Mouse (Mus musculus): Measurements from ENCODE around the gene Schip1. TPM values are rescaled to one million over a fixed set of nuclear protein-coding genes. Genes with fewer than 3 reads are reported as not detected.

The Schip1 gene
- polyA plus RNA-seq, 2 experiments = 12.1 to 18.9 TPM

GRCm38 (mm10) chr3:68596938-68597337 lies 532.3 kb downstream of the Schip1 start:
- DNase-seq (ENCODE audit: low spot score) = no peak
- Histone ChIP-seq H3K27ac (replicated peaks; ENCODE audit: low read depth, low read length) (no peak overlapping the region), H3K4me2 (replicated peaks; ENCODE audit: low read depth, low read length, severe bottlenecking) (no peak overlapping the region), H3K27me3 (ENCODE audit: control insufficient read depth, insufficient read depth, low read length) (no peaks in the 10 kb centered on the region), H3K4me1 (ENCODE audit: control insufficient read depth, insufficient read depth, low read length) (peaks cover 12% of the 10 kb centered on the region), H3K4me3 (replicated peaks; ENCODE audit: low read length) (no peak overlapping the region), H3K9me3 (ENCODE audit: control insufficient read depth, low read length) (no peaks in the 10 kb centered on the region), H3K36me3 (ENCODE audit: control insufficient read depth, insufficient read depth, low read length) (no peaks in the 10 kb centered on the region), H3K9ac (ENCODE audit: low read depth, low read length, severe bottlenecking) (no peak overlapping the region)
- ATAC-seq (ENCODE audit: low FRiP score, low read depth) = no peak
- 91% methylated on average over 4 of the region's 4 CpGs for WGBS
- no peak for TF ChIP-seq POLR2A (IDR thresholded peaks at IDR 0.05; ENCODE audit: borderline replicate concordance, extremely low read depth, insufficient read depth, insufficient read length)

- H3K4me1 ChIP-seq (ENCODE audit: control insufficient read depth, insufficient read depth, low read length) = no peaks in the 10 kb centered on the region
- no peak overlapping the region for H3K9ac ChIP-seq (ENCODE audit: low read depth, low read length, severe bottlenecking)
- no peak overlapping the region for H3K4me2 ChIP-seq (replicated peaks; ENCODE audit: low read depth, low read length, severe bottlenecking)
- no peaks in the 10 kb centered on the region for H3K9me3 ChIP-seq (ENCODE audit: control insufficient read depth, low read length)
- H3K27ac ChIP-seq (replicated peaks; ENCODE audit: low read depth, low read length) = no peak overlapping the region
- TF ChIP-seq POLR2A (IDR thresholded peaks at IDR 0.05; ENCODE audit: borderline replicate concordance, extremely low read depth, insufficient read depth, insufficient read length) = no peak
- DNase-seq (ENCODE audit: low spot score) (no peak), ATAC-seq (ENCODE audit: low FRiP score, low read depth) (no peak)
- H3K27me3 ChIP-seq (ENCODE audit: control insufficient read depth, insufficient read depth, low read length) = no peaks in the 10 kb centered on the region
- no peaks in the 10 kb centered on the region for H3K36me3 ChIP-seq (ENCODE audit: control insufficient read depth, insufficient read depth, low read length)
- 90% methylated on average over 9 of the region's 9 CpGs for WGBS
- H3K4me3 ChIP-seq (replicated peaks; ENCODE audit: low read length) = no peak overlapping the region
These were observed 538.3 kb downstream of the Schip1 start for GRCm38 (mm10) chr3:68602891-68603290.

- H3K27me3 ChIP-seq (ENCODE audit: control insufficient read depth, insufficient read depth, low read length) = no peaks in the 10 kb centered on the region
- no peak overlapping the region for H3K4me3 ChIP-seq (replicated peaks; ENCODE audit: low read length)
- H3K36me3 ChIP-seq (ENCODE audit: control insufficient read depth, insufficient read depth, low read length) = no peaks in the 10 kb centered on the region
- no peaks in the 10 kb centered on the region for H3K4me1 ChIP-seq (ENCODE audit: control insufficient read depth, insufficient read depth, low read length)
- H3K9ac ChIP-seq (ENCODE audit: low read depth, low read length, severe bottlenecking) = no peak overlapping the region
- DNase-seq (ENCODE audit: low spot score) = no peak
- no peaks in the 10 kb centered on the region for H3K9me3 ChIP-seq (ENCODE audit: control insufficient read depth, low read length)
- ATAC-seq (ENCODE audit: low FRiP score, low read depth) = no peak
- TF ChIP-seq POLR2A (IDR thresholded peaks at IDR 0.05; ENCODE audit: borderline replicate concordance, extremely low read depth, insufficient read depth, insufficient read length) = no peak
- H3K27ac ChIP-seq (replicated peaks; ENCODE audit: low read depth, low read length) = no peak overlapping the region
- no peak overlapping the region for H3K4me2 ChIP-seq (replicated peaks; ENCODE audit: low read depth, low read length, severe bottlenecking)
- WGBS = 67% methylated on average over 10 of the region's 10 CpGs
These were observed 539.9 kb downstream of the Schip1 start for GRCm38 (mm10) chr3:68604467-68604866.

DNA sequence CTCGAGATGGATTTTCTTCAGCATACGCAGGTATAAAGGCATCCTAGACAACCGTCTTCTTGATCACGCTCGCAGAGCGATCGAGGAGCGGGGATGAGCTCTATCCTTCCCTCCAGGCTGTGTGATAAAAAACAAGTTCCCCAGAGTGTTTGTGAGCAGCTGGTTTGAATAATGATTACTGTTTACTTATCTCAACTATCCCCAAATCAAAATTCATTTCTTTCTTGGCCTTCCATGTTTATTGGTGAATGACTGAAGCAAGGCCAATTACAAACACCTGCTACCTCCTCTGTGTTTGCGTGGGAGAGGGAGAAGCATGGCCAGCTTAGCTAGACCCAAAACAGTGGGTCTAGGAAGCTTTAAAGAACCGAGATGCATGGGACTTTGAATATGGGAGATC lies 540.4 kb downstream of the Schip1 start:
- Histone ChIP-seq H3K9ac (ENCODE audit: low read depth, low read length, severe bottlenecking) (no peak overlapping the region), H3K4me3 (replicated peaks; ENCODE audit: low read length) (no peak overlapping the region), H3K4me2 (replicated peaks; ENCODE audit: low read depth, low read length, severe bottlenecking) (no peak overlapping the region), H3K36me3 (ENCODE audit: control insufficient read depth, insufficient read depth, low read length) (no peaks in the 10 kb centered on the region), H3K4me1 (ENCODE audit: control insufficient read depth, insufficient read depth, low read length) (no peaks in the 10 kb centered on the region), H3K27ac (replicated peaks; ENCODE audit: low read depth, low read length) (no peak overlapping the region), H3K27me3 (ENCODE audit: control insufficient read depth, insufficient read depth, low read length) (no peaks in the 10 kb centered on the region), H3K9me3 (ENCODE audit: control insufficient read depth, low read length) (no peaks in the 10 kb centered on the region)
- WGBS = 72% methylated on average over 10 of the region's 10 CpGs
- ATAC-seq (ENCODE audit: low FRiP score, low read depth) (no peak), DNase-seq (ENCODE audit: low spot score) (no peak)
- TF ChIP-seq POLR2A (IDR thresholded peaks at IDR 0.05; ENCODE audit: borderline replicate concordance, extremely low read depth, insufficient read depth, insufficient read length) = no peak

GRCm38 (mm10) chr3:68605942-68606603 lies 541.5 kb downstream of the Schip1 start:
- no peak overlapping the region for H3K27ac ChIP-seq (replicated peaks; ENCODE audit: low read depth, low read length)
- H3K4me3 ChIP-seq (replicated peaks; ENCODE audit: low read length) = no peak overlapping the region
- H3K9ac ChIP-seq (ENCODE audit: low read depth, low read length, severe bottlenecking) = no peak overlapping the region
- no peak overlapping the region for H3K4me2 ChIP-seq (replicated peaks; ENCODE audit: low read depth, low read length, severe bottlenecking)
- TF ChIP-seq POLR2A (IDR thresholded peaks at IDR 0.05; ENCODE audit: borderline replicate concordance, extremely low read depth, insufficient read depth, insufficient read length) = no peak
- H3K36me3 ChIP-seq (ENCODE audit: control insufficient read depth, insufficient read depth, low read length) = no peaks in the 10 kb centered on the region
- DNase-seq (ENCODE audit: low spot score) = no peak
- 0 out of 2 replicates have a peak, but pooled peaks cover 2% of the 10 kb centered on the region for H3K4me1 ChIP-seq (ENCODE audit: control insufficient read depth, insufficient read depth, low read length)
- WGBS = 82% methylated on average over 7 of the region's 7 CpGs
- H3K27me3 ChIP-seq (ENCODE audit: control insufficient read depth, insufficient read depth, low read length) = no peaks in the 10 kb centered on the region
- no peak for ATAC-seq (ENCODE audit: low FRiP score, low read depth)
- no peaks in the 10 kb centered on the region for H3K9me3 ChIP-seq (ENCODE audit: control insufficient read depth, low read length)
